Mouse (Mus musculus) forebrain, postnatal 0 days (tissue): ENCODE data around the gene Enox1. TPM values are rescaled to one million over a fixed set of nuclear protein-coding genes. Genes with fewer than 3 reads are reported as not detected.

Experiments used
- ATAC-seq: fragments of 200-750 bp; cut with Nextera tagmentation; 2 replicates; pipeline ENCODE4 v1.8.0; 2017; ENCODE audit warnings: mild to moderate bottlenecking, moderate library complexity
- DNase-seq: peaks from one replicate; pipeline ENCODE4 v3.0.0-alpha.2; 2015
- H3K27ac ChIP-seq: fragments of 300-500 bp; sonication (generic); 2 replicates; pipeline ENCODE4 v1.5.1; 2014; ENCODE audit warnings: low read depth, mild to moderate bottlenecking, antibody characterized with exemption, low read length, moderate library complexity, mixed read lengths
- H3K27me3 ChIP-seq: fragments of 300-500 bp; sonication (generic); 2 replicates; pipeline ENCODE4 v1.6.1; 2014; ENCODE audit warnings: mild to moderate bottlenecking, low read length, mixed read lengths; ENCODE audit not compliant: insufficient read depth
- H3K36me3 ChIP-seq: fragments of 300-500 bp; sonication (generic); 2 replicates; pipeline ENCODE4 v1.6.1; 2014; ENCODE audit warnings: mild to moderate bottlenecking, moderate library complexity; ENCODE audit not compliant: insufficient read depth
- H3K4me1 ChIP-seq: fragments of 300-500 bp; sonication (generic); 2 replicates; pipeline ENCODE4 v1.6.1; 2014; ENCODE audit warnings: antibody characterized with exemption; ENCODE audit not compliant: insufficient read depth
- H3K4me2 ChIP-seq: fragments of 300-500 bp; sonication (generic); 2 replicates; pipeline ENCODE4 v1.6.1; 2014; ENCODE audit warnings: low read depth, mild to moderate bottlenecking, moderate library complexity
- H3K4me3 ChIP-seq: fragments of 300-500 bp; sonication (generic); 2 replicates; pipeline ENCODE4 v1.5.1; 2014; ENCODE audit warnings: low read depth, low read length, mixed read lengths
- H3K9ac ChIP-seq: fragments of 300-500 bp; sonication (generic); 2 replicates; pipeline ENCODE4 v1.6.1; 2014; ENCODE audit warnings: mild to moderate bottlenecking
- H3K9me3 ChIP-seq: fragments of 300-500 bp; sonication (generic); 2 replicates; pipeline ENCODE4 v1.6.1; 2016; ENCODE audit warnings: low read length
- CTCF ChIP-seq: sonication (generic); IDR thresholded peaks from 2 replicates; pipeline ENCODE4 v1.5.1; 2016; ENCODE audit warnings: antibody characterized with exemption, control low read depth, low read depth
- WGBS: fragments of 180-500 bp; shearing (Covaris S2); extraction: QIAGEN DNeasy Blood & Tissue Kit; methylation state at CpG from one replicate; pipeline ENCODE4 v1.1.7; 2014; 5-methylcytosine and 5-hydroxymethylcytosine counted together
- polyA plus RNA-seq: library from polyadenylated mRNA; unstranded; fragments of >200 nt; fragmentation: Nextera tagmentation; extraction: Ambion mirVana; gene quantifications from 2 replicates; pipeline ENCODE4 v1.2.1, GENCODE M21; 2015
- total RNA-seq: library from RNA; depleted of rRNA; stranded (reverse); fragments of >200 nt; gene quantifications from 2 replicates; pipeline ENCODE4 v1.2.3, GENCODE M21; 2014

Enox1 gene
- total and polyA plus RNA-seq, 2 experiments from 2014 or later: 39.9 to 61.8 TPM

DNA sequence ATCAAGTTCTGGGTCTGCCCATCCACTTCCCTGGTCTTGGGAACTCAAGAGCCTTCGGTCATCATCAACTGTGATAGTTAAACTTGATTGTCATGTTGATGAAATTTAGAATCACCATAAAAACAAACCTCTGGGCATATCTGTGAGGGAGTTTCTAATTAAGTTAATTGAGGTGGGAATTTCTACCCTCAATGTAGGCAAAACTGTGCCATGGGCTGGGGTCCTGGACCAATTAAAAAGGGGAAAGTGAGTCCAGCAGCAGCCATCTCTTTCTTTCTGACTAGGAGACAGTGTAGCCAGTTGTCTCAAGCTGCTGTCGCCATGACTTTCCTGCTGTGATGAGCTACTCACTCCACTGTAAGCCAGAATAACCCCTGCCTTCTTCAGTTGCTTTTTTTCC lies 335.2 kb downstream of the Enox1 start:
- H3K4me2 ChIP-seq: no peak overlapping the region
- 84% methylated on average over 2 of the region's 2 CpGs for WGBS
- no peak for TF ChIP-seq CTCF

DNA sequence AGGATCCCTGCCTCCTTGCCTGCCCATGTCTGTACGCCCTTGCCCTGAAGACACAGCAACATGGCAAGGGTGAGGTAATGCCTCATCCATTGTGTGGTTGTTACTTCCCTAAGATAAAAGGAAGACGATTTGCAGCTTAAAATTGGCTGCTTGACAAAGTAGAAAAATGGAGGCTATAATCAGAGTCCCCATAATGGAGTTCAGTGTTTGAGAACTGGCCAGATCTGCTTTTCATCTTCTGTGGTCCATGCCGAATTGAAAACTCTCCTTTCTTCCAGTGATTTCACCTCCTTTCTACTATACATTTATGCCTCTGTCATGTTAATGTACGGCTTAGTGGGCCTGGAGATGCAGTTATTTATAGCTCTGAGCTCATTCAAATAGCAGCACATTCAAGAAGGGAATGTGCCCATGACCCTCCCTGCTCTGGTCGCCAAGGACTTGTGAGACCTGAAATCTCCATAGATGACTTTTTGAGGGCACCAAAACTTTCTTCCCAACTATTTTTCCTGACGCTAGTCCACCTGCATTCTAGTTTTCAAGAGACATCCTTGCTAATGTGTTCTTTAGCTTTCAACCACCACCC lies 343.5 kb downstream of the Enox1 start:
- peak; percentile 32; the same call in 1 of the 2 replicates for ATAC-seq
- DNase-seq: peak; percentile 9
- H3K4me3 ChIP-seq: no peak overlapping the region

More for the DNA sequence above, 335.2 kb downstream of the Enox1 start:
- no peaks in the 10 kb centered on the region for H3K9me3 ChIP-seq
- 0 out of 2 replicates have a peak, but pooled peaks cover 3% of the 10 kb centered on the region for H3K36me3 ChIP-seq
- ATAC-seq (no peak), DNase-seq (no peak)
- H3K27ac ChIP-seq: no peak overlapping the region
- H3K9ac ChIP-seq: no peak overlapping the region
- no peak overlapping the region for H3K4me3 ChIP-seq
- no peaks in the 10 kb centered on the region for H3K4me1 ChIP-seq
- no peaks in the 10 kb centered on the region for H3K27me3 ChIP-seq

DNA sequence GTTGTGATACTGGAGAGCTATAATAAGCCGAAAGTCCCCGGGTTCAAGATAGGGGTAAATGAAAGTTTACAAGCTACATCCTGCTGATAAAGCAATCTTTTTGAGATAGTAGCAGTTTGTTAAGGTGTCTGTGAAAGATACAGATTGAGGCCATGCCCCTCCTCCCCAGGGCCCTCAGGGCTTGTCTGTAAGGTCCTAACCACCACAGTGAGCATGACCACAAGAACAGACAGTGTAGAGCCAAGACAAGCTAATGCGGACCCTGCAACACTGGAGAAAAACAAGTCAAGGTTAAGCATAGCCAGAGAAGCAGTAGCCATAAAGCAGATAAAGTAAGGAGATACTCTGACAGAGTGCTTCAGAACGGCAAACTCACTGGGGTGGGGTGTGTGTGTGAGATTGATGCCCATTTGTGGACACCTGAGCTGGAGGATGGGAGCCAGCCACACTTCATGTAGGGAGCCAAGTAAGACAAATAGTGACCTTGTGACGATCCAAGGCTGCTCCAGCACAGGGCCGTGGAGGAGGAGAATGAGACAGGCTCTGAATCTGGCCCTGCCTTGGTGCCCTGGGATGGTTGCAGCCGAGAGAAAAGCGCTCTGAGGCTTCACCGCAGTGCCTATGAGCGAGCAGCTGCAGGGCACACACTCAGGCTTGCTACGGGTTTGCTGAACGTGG lies 348.0 kb downstream of the Enox1 start:
- ATAC-seq (no peak), DNase-seq (no peak)
- no peak overlapping the region for H3K9ac ChIP-seq
- H3K27me3 ChIP-seq: no peaks in the 10 kb centered on the region
- 80% methylated on average over 12 of the region's 12 CpGs for WGBS
- no peak overlapping the region for H3K27ac ChIP-seq
- no peaks in the 10 kb centered on the region for H3K9me3 ChIP-seq
- TF ChIP-seq CTCF: no peak
- H3K36me3 ChIP-seq: peaks cover 4% of the 10 kb centered on the region; the same call in 1 of the 2 replicates
- H3K4me2 ChIP-seq: no peak overlapping the region
- no peak overlapping the region for H3K4me3 ChIP-seq
- H3K4me1 ChIP-seq: no peaks in the 10 kb centered on the region

More for the DNA sequence above, 343.5 kb downstream of the Enox1 start:
- TF ChIP-seq CTCF: no peak
- no peaks in the 10 kb centered on the region for H3K36me3 ChIP-seq
- no peaks in the 10 kb centered on the region for H3K4me1 ChIP-seq
- H3K4me2 ChIP-seq: no peak overlapping the region
- 20% methylated on average over 6 of the region's 6 CpGs for WGBS
- H3K27ac ChIP-seq: no peak overlapping the region
- no peaks in the 10 kb centered on the region for H3K27me3 ChIP-seq
- H3K9ac ChIP-seq: no peak overlapping the region
- H3K9me3 ChIP-seq: no peaks in the 10 kb centered on the region

DNA sequence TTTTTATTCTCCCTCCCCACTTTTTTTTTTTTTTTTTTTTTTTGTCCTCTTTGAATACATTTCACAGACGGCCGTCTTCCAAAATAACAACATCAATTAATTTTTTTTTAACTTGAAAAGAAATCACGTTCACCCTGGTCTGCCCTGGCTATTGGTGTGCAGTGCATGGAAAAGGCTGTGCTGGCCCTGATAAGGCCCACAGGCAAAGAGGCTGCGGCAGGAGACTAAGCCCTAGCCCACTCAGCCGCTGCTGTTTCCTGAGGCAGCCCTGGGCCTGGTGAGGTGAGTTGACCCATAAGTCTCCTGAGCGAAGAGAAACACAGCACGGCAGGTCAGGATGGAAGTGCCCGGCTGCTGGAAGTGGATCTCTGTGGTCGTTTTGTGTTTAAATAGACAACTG lies 349.8 kb downstream of the Enox1 start:
- TF ChIP-seq CTCF: no peak
- Histone ChIP-seq H3K9me3 (no peaks in the 10 kb centered on the region), H3K4me2 (no peak overlapping the region), H3K4me3 (no peak overlapping the region), H3K27me3 (no peaks in the 10 kb centered on the region), H3K27ac (no peak overlapping the region), H3K9ac (no peak overlapping the region), H3K36me3 (peaks cover 4% of the 10 kb centered on the region; the same call in 1 of the 2 replicates), H3K4me1 (no peaks in the 10 kb centered on the region)
- DNase-seq (no peak), ATAC-seq (no peak)
- 39% methylated on average over 9 of the region's 9 CpGs for WGBS

DNA sequence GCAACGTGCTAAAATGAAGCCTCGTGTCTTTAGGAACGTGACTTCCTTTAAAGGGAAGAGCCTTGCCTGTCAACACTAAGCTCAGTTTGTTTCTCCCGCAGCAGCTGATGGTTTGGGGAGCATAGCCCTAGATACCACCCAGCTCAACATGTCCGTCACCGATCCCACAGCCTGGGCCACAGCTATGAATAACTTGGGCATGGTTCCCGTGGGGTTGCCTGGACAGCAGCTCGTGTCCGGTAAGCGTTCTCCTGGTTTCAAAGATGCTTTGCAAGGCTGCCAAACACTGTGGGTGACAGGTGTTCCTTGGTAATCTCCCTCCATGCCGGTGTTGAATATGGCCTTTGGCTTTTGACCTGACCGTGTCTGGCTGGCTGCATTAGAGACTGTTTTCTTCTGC lies 351.5 kb downstream of the Enox1 start:
- 66% methylated on average over 12 of the region's 12 CpGs for WGBS
- Histone ChIP-seq H3K27me3 (no peaks in the 10 kb centered on the region), H3K36me3 (peaks cover 4% of the 10 kb centered on the region; the same call in 1 of the 2 replicates), H3K27ac (no peak overlapping the region), H3K9ac (no peak overlapping the region), H3K4me2 (no peak overlapping the region), H3K4me1 (no peaks in the 10 kb centered on the region), H3K9me3 (no peaks in the 10 kb centered on the region), H3K4me3 (no peak overlapping the region)
- no peak for TF ChIP-seq CTCF
- ATAC-seq (no peak; the same call in 1 of the 2 replicates), DNase-seq (no peak)

DNA sequence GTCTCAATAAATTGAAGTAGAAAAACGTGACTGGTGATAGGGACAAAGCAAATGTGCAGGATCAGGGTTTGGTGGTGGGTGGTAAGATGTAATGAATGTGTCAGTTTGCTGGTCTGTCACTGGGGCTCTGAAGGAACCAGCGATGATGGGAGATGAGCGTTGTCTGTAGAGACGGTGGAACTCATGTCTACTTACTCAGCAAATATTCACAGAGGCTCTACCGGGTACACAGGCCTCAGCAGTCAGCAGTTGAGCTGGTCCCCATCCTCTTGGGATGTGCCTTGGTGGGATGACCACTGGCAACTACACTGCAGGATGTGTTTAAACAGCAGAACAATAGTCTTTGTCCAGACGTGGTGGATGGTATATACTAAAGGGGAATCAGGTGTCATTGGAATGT lies 352.5 kb downstream of the Enox1 start:
- H3K27me3 ChIP-seq: no peaks in the 10 kb centered on the region
- H3K4me2 ChIP-seq: no peak overlapping the region
- peaks cover 4% of the 10 kb centered on the region; the same call in 1 of the 2 replicates for H3K36me3 ChIP-seq
- 83% methylated on average over 6 of the region's 6 CpGs for WGBS
- no peak overlapping the region for H3K4me3 ChIP-seq
- DNase-seq: no peak
- no peaks in the 10 kb centered on the region for H3K9me3 ChIP-seq
- no peak for ATAC-seq
- H3K27ac ChIP-seq: no peak overlapping the region
- H3K4me1 ChIP-seq: no peaks in the 10 kb centered on the region
- no peak for TF ChIP-seq CTCF
- no peak overlapping the region for H3K9ac ChIP-seq

DNA sequence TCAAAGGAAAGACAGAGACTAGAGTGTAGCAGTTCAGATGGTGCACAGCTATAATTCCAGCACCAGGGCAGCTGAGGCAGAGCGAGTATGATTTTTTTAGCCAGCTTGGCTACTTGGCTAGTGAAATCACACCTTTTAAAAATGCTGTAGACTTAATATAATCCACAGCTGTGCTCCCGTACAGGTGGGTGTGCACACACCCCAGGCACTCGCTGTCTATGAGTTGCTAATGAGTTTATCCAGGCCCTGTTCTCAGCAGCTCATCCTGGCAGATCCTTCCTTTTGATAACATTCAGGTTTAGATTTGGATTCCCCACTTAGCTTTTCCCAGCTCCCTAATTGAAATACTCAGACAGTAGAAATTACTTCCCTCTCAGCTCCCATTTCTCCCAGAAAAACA lies 353.4 kb downstream of the Enox1 start:
- no peaks in the 10 kb centered on the region for H3K9me3 ChIP-seq
- WGBS: 63% methylated on average over 3 of the region's 3 CpGs
- no peak for DNase-seq
- no peak overlapping the region for H3K27ac ChIP-seq
- H3K27me3 ChIP-seq: no peaks in the 10 kb centered on the region
- H3K4me1 ChIP-seq: no peaks in the 10 kb centered on the region
- H3K9ac ChIP-seq: no peak overlapping the region
- H3K4me2 ChIP-seq: no peak overlapping the region
- no peak for ATAC-seq
- peaks cover 4% of the 10 kb centered on the region; the same call in 1 of the 2 replicates for H3K36me3 ChIP-seq
- H3K4me3 ChIP-seq: no peak overlapping the region
- TF ChIP-seq CTCF: no peak
